In the genomic region with DNA sequence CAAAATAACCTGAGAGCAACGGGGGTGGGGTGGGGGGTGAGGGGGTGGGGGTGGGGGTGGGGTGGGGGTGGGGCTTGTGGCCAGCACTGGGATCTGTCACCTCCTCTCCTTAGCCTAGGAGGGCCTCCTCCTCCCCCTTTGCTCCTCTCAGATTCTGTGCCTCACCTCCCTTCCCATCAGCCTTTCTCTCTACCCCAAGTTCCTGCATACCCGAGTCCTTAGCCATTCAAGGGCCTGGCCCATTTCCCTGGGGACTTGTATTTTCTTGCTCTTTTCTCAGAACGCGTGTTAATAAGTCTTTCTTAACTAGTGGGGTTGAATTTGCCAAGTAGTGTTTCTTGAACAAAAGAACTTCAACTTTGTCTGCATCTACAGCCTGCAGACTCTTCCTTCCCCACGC, we compare ENCODE assay signal across 15 mouse cellular contexts. TPM values are rescaled to one million over a fixed set of nuclear protein-coding genes. Genes with fewer than 3 reads are reported as not detected.
DNase-seq lines count a peak whose midpoint lies in the region; ATAC-seq lines count a peak whose summit lies in the region.
"Had no signal": no experiment of that assay in that cellular context is flagged by ENCODE, and none has a peak within 500 bp of the region (broad histone marks: within the 10 kb centered on the region; RNA-seq: fewer than 3 reads in every experiment).

No protein-coding gene starts in this region.

- ATAC-seq in heart, embryonic 12.5 days (ENCODE audit: insufficient number of reproducible peaks, low FRiP score): no peak
- ATAC-seq in limb, embryonic 12.5 days (ENCODE audit: insufficient number of reproducible peaks, insufficient read depth, low FRiP score, low TSS enrichment, low read depth): no peak
- no peak for ATAC-seq in liver, embryonic 16.5 days (ENCODE audit: low read depth)
- ATAC-seq: inflammation-experienced regulatory T-cells, adult 6 months had no signal

- no peak overlapping the region for H3K27ac ChIP-seq in heart, embryonic 12.5 days (ENCODE audit: poor library complexity, severe bottlenecking)
- 0 out of 2 replicates have a peak overlapping the region, but pooled peaks have one; percentile 57 for H3K27ac ChIP-seq in limb, embryonic 12.5 days
- no peak overlapping the region for H3K27ac ChIP-seq in limb, embryonic 10.5 days
- peak overlapping the region; percentile 48; the same call in 1 of the 2 replicates for H3K27ac ChIP-seq in liver, embryonic 16.5 days (ENCODE audit: low read length)
- H3K27ac ChIP-seq: embryonic facial prominence, embryonic 13.5 days had no signal

- H3K36me3 ChIP-seq in heart, embryonic 12.5 days: 0 out of 2 replicates have a peak, but pooled peaks cover 9% of the 10 kb centered on the region
- H3K36me3 ChIP-seq in limb, embryonic 12.5 days: peaks cover 33% of the 10 kb centered on the region
- H3K36me3 ChIP-seq in limb, embryonic 10.5 days: peaks cover 79% of the 10 kb centered on the region
- H3K36me3 ChIP-seq in liver, embryonic 16.5 days (ENCODE audit: control insufficient read depth, insufficient read depth): peaks cover 3% of the 10 kb centered on the region

- no peaks in the 10 kb centered on the region for H3K9me3 ChIP-seq in heart, embryonic 12.5 days (replicated peaks)
- H3K9me3 ChIP-seq in limb, embryonic 12.5 days: no peaks in the 10 kb centered on the region
- H3K9me3 ChIP-seq in limb, embryonic 10.5 days (replicated peaks): no peaks in the 10 kb centered on the region
- H3K9me3 ChIP-seq in liver, embryonic 16.5 days (replicated peaks; ENCODE audit: control insufficient read depth, low read length): no peaks in the 10 kb centered on the region
- H3K9me3 ChIP-seq: embryonic facial prominence, embryonic 13.5 days had no signal

- WGBS in heart, embryonic 12.5 days: 45% methylated on average over 5 of the region's 5 CpGs
- 44% methylated on average over 5 of the region's 5 CpGs for WGBS in limb, embryonic 12.5 days
- 53% methylated on average over 5 of the region's 5 CpGs for WGBS in limb, embryonic 10.5 days
- WGBS in liver, embryonic 16.5 days (ENCODE audit: insufficient replicate concordance): 36% methylated on average over 5 of the region's 5 CpGs

- H3K4me3 ChIP-seq in heart, embryonic 12.5 days: no peak overlapping the region
- no peak overlapping the region for H3K4me3 ChIP-seq in limb, embryonic 12.5 days (replicated peaks)
- H3K4me3 ChIP-seq in limb, embryonic 10.5 days: no peak overlapping the region
- no peak overlapping the region for H3K4me3 ChIP-seq in liver, embryonic 16.5 days (ENCODE audit: low read depth, low read length)
- H3K4me3 ChIP-seq: embryonic facial prominence, embryonic 13.5 days had no signal

- peaks cover 48% of the 10 kb centered on the region for H3K4me1 ChIP-seq in heart, embryonic 12.5 days (replicated peaks)
- peaks cover 25% of the 10 kb centered on the region for H3K4me1 ChIP-seq in limb, embryonic 12.5 days (replicated peaks)
- peaks cover 26% of the 10 kb centered on the region for H3K4me1 ChIP-seq in limb, embryonic 10.5 days
- H3K4me1 ChIP-seq in liver, embryonic 16.5 days (ENCODE audit: control insufficient read depth, low read depth, low read length): peaks cover 87% of the 10 kb centered on the region

- H3K27me3 ChIP-seq in heart, embryonic 12.5 days (replicated peaks): no peaks in the 10 kb centered on the region
- H3K27me3 ChIP-seq in limb, embryonic 12.5 days: no peaks in the 10 kb centered on the region
- H3K27me3 ChIP-seq in limb, embryonic 10.5 days (ENCODE audit: low read depth, poor library complexity, severe bottlenecking): no peaks in the 10 kb centered on the region
- H3K27me3 ChIP-seq in liver, embryonic 16.5 days (ENCODE audit: control insufficient read depth, insufficient read depth, low read depth, low read length): no peaks in the 10 kb centered on the region
- H3K27me3 ChIP-seq: embryonic facial prominence, embryonic 13.5 days had no signal

- 0 out of 2 replicates have a peak overlapping the region, but pooled peaks have one; percentile 8 for H3K4me2 ChIP-seq in heart, embryonic 12.5 days
- peak overlapping the region; percentile 15; the same call in 1 of the 2 replicates for H3K4me2 ChIP-seq in limb, embryonic 12.5 days
- no peak overlapping the region; the same call in 1 of the 2 replicates for H3K4me2 ChIP-seq in liver, embryonic 16.5 days (ENCODE audit: low read depth, low read length)
- H3K4me2 ChIP-seq: embryonic facial prominence, embryonic 13.5 days had no signal

- no peak for DNase-seq in heart, adult 9 months (ENCODE audit: low spot score in 2 of 2)
- no peak for DNase-seq in limb, embryonic 10.5 days (ENCODE audit: low spot score)
- DNase-seq in NIH3T3 (ENCODE audit: low read depth): peak; percentile 60
- no peak for DNase-seq in ovary, postnatal 10 days (ENCODE audit: low spot score)
- DNase-seq: B cell, adult 2 months; cerebellum, adult 9-11 months; gastrocnemius, postnatal 36 days; lung, postnatal 14 days; right cerebral cortex, postnatal 25 days; thymus, postnatal 36 days had no signal

- H3K9ac ChIP-seq in heart, embryonic 12.5 days: peak overlapping the region; percentile 27; the same call in 1 of the 2 replicates
- no peak overlapping the region; the same call in 1 of the 2 replicates for H3K9ac ChIP-seq in limb, embryonic 12.5 days (replicated peaks)
- H3K9ac ChIP-seq in liver, embryonic 16.5 days (ENCODE audit: low read depth, low read length): no peak overlapping the region
- H3K9ac ChIP-seq: embryonic facial prominence, embryonic 13.5 days had no signal

RNA-seq across cellular contexts. Expression of a gene that starts 7.0 kb away (rescaled TPM):
- polyA plus RNA-seq in heart, embryonic 12.5 days (2016; fragmentation: Nextera tagmentation; extraction: Ambion mirVana): 27.1 and 27.6 TPM in 2 replicates
- 41.6 and 44.2 TPM in 2 replicates for polyA plus RNA-seq in limb, embryonic 12.5 days (2016; fragmentation: Nextera tagmentation; extraction: Ambion mirVana)
- polyA plus RNA-seq in limb, embryonic 10.5 days (2016; fragmentation: Nextera tagmentation; extraction: Ambion mirVana): 42.2 and 42.7 TPM in 2 replicates
- 21.0 and 23.7 TPM in 2 replicates for polyA plus RNA-seq in liver, embryonic 16.5 days (2015; fragmentation: Nextera tagmentation; extraction: Ambion mirVana)

RNA-seq across cellular contexts. Expression of a gene that starts 24.4 kb away (rescaled TPM):
- 10.0 and 10.2 TPM in 2 replicates for polyA plus RNA-seq in heart, embryonic 12.5 days (2016; fragmentation: Nextera tagmentation; extraction: Ambion mirVana)
- polyA plus RNA-seq in limb, embryonic 12.5 days (2016; fragmentation: Nextera tagmentation; extraction: Ambion mirVana): 17.9 and 20.3 TPM in 2 replicates
- polyA plus RNA-seq in limb, embryonic 10.5 days (2016; fragmentation: Nextera tagmentation; extraction: Ambion mirVana): 15.9 and 17.8 TPM in 2 replicates
- 2.7 and 2.9 TPM in 2 replicates for polyA plus RNA-seq in liver, embryonic 16.5 days (2015; fragmentation: Nextera tagmentation; extraction: Ambion mirVana)

Comparison
In these comparisons a context has a peak if more than half of its experiments do, and no peak if none do; other contexts are left out.
1. H3K27ac ChIP-seq: peak in limb, embryonic 12.5 days (single experiment) and liver, embryonic 16.5 days (single experiment); none in heart, embryonic 12.5 days (single experiment) and limb, embryonic 10.5 days (single experiment).